ENCODE assay signal across 15 mouse cellular contexts in genomic region chr3:88208226-88208720, GRCm38 (mm10). TPM values are rescaled to one million over a fixed set of nuclear protein-coding genes. Genes with fewer than 3 reads are reported as not detected.
DNase-seq lines count a peak whose midpoint lies in the region; ATAC-seq and TF ChIP-seq lines count a peak whose summit lies in the region.
"Had no signal": no experiment of that assay in that cellular context is flagged by ENCODE, and none has a peak within 500 bp of the region (broad histone marks: within the 10 kb centered on the region; RNA-seq: fewer than 3 reads in every experiment).

No protein-coding gene starts in this region.

- TF ChIP-seq CTCF in layer of hippocampus, adult 2 months (conservative IDR thresholded peaks at IDR 0.05): no peak

- peak overlapping the region; percentile 86 for H3K4me2 ChIP-seq in hindbrain, embryonic 13.5 days
- H3K4me2 ChIP-seq in neural tube, embryonic 12.5 days (replicated peaks): peak overlapping the region; percentile 81
- H3K4me2 ChIP-seq: liver, embryonic 13.5 days had no signal

- H3K9me3 ChIP-seq in embryonic facial prominence, embryonic 10.5 days: no peaks in the 10 kb centered on the region
- no peaks in the 10 kb centered on the region for H3K9me3 ChIP-seq in hindbrain, embryonic 13.5 days
- H3K9me3 ChIP-seq in neural tube, embryonic 12.5 days: no peaks in the 10 kb centered on the region
- H3K9me3 ChIP-seq: liver, embryonic 13.5 days had no signal

- peak overlapping the region; percentile 99 for H3K9ac ChIP-seq in hindbrain, embryonic 13.5 days
- H3K9ac ChIP-seq in neural tube, embryonic 12.5 days: peak overlapping the region; percentile 96
- H3K9ac ChIP-seq: liver, embryonic 13.5 days had no signal

- peaks cover 34% of the 10 kb centered on the region for H3K4me1 ChIP-seq in embryonic facial prominence, embryonic 10.5 days
- H3K4me1 ChIP-seq in hindbrain, embryonic 13.5 days (replicated peaks): peaks cover 65% of the 10 kb centered on the region
- peaks cover 17% of the 10 kb centered on the region for H3K4me1 ChIP-seq in neural tube, embryonic 12.5 days

- 4% methylated on average over 3 of the region's 3 CpGs for WGBS in embryonic facial prominence, embryonic 10.5 days
- WGBS in hindbrain, embryonic 13.5 days: 7% methylated on average over 3 of the region's 3 CpGs
- WGBS in neural tube, embryonic 12.5 days: 2% methylated on average over 3 of the region's 3 CpGs

- peak overlapping the region; percentile 99 for H3K27ac ChIP-seq in layer of hippocampus, adult 2 months
- H3K27ac ChIP-seq in embryonic facial prominence, embryonic 10.5 days (replicated peaks): no peak overlapping the region
- peak overlapping the region; percentile 99 for H3K27ac ChIP-seq in hindbrain, embryonic 13.5 days
- peak overlapping the region; percentile 92 for H3K27ac ChIP-seq in neural tube, embryonic 12.5 days
- H3K27ac ChIP-seq: kidney, postnatal 0 days; liver, embryonic 13.5 days had no signal

- DNase-seq in layer of hippocampus, adult 2 months (ENCODE audit: low spot score in 2 of 2): no peak
- DNase-seq in layer of hippocampus, adult 11-12 months (ENCODE audit: low spot score): no peak
- no peak for DNase-seq in embryonic facial prominence, embryonic 10.5 days (ENCODE audit: low spot score)
- DNase-seq in lung, postnatal 14 days: no peak
- no peak for DNase-seq in adrenal gland, adult (ENCODE audit: inconsistent age in 2 of 2, low spot score in 1 of 2)
- DNase-seq: adrenal gland, postnatal 10 days; gastrocnemius, postnatal 36 days; liver, embryonic 13.5 days had no signal

- peaks cover 100% of the 10 kb centered on the region for H3K27me3 ChIP-seq in embryonic facial prominence, embryonic 10.5 days (replicated peaks; ENCODE audit: low read depth, poor library complexity, severe bottlenecking)
- peaks cover 65% of the 10 kb centered on the region for H3K27me3 ChIP-seq in hindbrain, embryonic 13.5 days
- peaks cover 67% of the 10 kb centered on the region for H3K27me3 ChIP-seq in neural tube, embryonic 12.5 days (replicated peaks)

- ATAC-seq in hindbrain, embryonic 13.5 days (ENCODE audit: low FRiP score): no peak
- ATAC-seq in neural tube, embryonic 12.5 days (ENCODE audit: low FRiP score, low read depth): no peak
- ATAC-seq in erythroid progenitor cell, adult 5-6 weeks (replicated peaks; ENCODE audit: low FRiP score, poor library complexity, severe bottlenecking): no peak

- H3K36me3 ChIP-seq in embryonic facial prominence, embryonic 10.5 days (replicated peaks): no peaks in the 10 kb centered on the region
- 0 out of 2 replicates have a peak, but pooled peaks cover 4% of the 10 kb centered on the region for H3K36me3 ChIP-seq in hindbrain, embryonic 13.5 days
- H3K36me3 ChIP-seq in neural tube, embryonic 12.5 days: peaks cover 18% of the 10 kb centered on the region; the same call in 1 of the 2 replicates
- H3K36me3 ChIP-seq: liver, embryonic 13.5 days had no signal

- H3K4me3 ChIP-seq in layer of hippocampus, adult 2 months: peak overlapping the region; percentile 81
- peak overlapping the region; percentile 44 for H3K4me3 ChIP-seq in embryonic facial prominence, embryonic 10.5 days
- H3K4me3 ChIP-seq in hindbrain, embryonic 13.5 days: peak overlapping the region; percentile 75
- peak overlapping the region; percentile 59 for H3K4me3 ChIP-seq in neural tube, embryonic 12.5 days
- H3K4me3 ChIP-seq: liver, embryonic 13.5 days had no signal

RNA-seq across cellular contexts. Expression of gene Rhbg, which starts 46.2 kb away (rescaled TPM):
- not detected for total RNA-seq in layer of hippocampus, adult 2 months (2021)
- polyA plus RNA-seq in embryonic facial prominence, embryonic 10.5 days (2016; fragmentation: Nextera tagmentation; extraction: Ambion mirVana): 0.17 TPM in 1 of 2 replicates, not detected in the other
- 0.22 and 0.32 TPM in 2 replicates for polyA plus RNA-seq in hindbrain, embryonic 13.5 days (2015; fragmentation: Nextera tagmentation; extraction: Ambion mirVana)
- polyA plus RNA-seq in neural tube, embryonic 12.5 days (2016; fragmentation: Nextera tagmentation; extraction: Ambion mirVana): 0.32 and 0.79 TPM in 2 replicates
- total RNA-seq in erythroid progenitor cell, adult 5-6 weeks (2015; ENCODE audit: low replicate concordance): not detected in 2 replicates
- total RNA-seq in erythroid progenitor cell, adult 5-6 weeks (2017; ENCODE audit: low replicate concordance): not detected in 2 replicates
- total RNA-seq: gastrocnemius, postnatal 36 days; hematopoietic stem cell, adult 5-6 weeks; megakaryocyte progenitor cell, adult 5-6 weeks had no signal
- polyA plus RNA-seq: C2C12 had no signal
